Mouse (Mus musculus): Measurements from ENCODE around the gene Map7.

GRCm38 (mm10) chr10:20157021-20157726 lies 8.9 kb downstream of the Map7 start:
- TF ChIP-seq MAFK (IDR thresholded peaks at IDR 0.05; ENCODE audit: insufficient read depth, low read depth, low read length), result no peak
- no peak for TF ChIP-seq ZNF384 (IDR thresholded peaks at IDR 0.05; ENCODE audit: low read depth, low read length)
- no peak for TF ChIP-seq HCFC1 (IDR thresholded peaks at IDR 0.05; ENCODE audit: borderline replicate concordance, insufficient read depth, low read length)
- no peak for TF ChIP-seq CHD2 (IDR thresholded peaks at IDR 0.05; ENCODE audit: low read depth, low read length)
- TF ChIP-seq ZC3H11A (IDR thresholded peaks at IDR 0.05; ENCODE audit: borderline replicate concordance, low read depth, low read length), result no peak

Data from ES-E14 (cell line).